Mouse (Mus musculus) fibroblast of lung, adult 2 months (primary cell): ENCODE results near the gene Ptprd.

Experiments
- DNase-seq: peaks from one replicate; pipeline ENCODE4 v3.0.0-alpha.2; 2011; ENCODE audit warnings: low read depth

Gene Ptprd

DNA sequence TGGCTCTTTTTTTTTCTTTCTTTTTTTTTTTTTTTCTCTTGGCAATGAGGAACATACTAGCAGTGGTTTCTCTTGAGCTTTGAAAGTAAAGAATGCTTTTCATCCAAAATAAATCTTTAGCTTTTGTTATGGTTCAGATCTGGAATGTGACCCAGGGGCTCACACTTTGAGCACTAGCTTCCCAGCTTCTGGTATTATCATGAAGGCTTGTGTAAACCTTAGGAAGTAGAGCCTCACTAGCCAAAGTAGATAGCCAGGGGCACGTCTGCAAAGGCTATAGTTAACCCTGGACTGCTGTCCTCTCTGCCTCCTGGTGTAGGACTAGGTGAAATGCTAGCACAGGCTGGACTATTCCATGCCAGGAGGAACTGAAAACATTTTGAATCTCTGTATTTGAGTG, 1310.1 kb downstream of the Ptprd start:
- no peak for DNase-seq

DNA sequence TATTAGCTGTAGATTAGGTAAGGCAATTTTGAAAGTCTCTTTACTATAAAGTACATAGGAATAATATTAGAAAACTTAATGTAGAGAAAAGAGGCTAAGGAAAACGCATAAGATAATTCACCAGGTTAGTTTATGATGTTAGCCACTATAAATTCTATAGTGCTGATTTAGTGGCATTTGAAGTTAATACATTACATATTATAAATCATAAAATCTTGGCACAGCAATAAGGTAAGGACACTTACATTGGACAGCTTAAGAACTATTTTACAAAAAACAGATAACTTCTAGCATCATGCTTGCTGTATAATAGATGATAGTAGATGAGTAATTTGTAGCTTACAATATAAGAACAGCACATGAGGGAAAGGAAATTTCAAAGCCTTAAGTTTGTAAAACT, 1322.1 kb downstream of the Ptprd start:
- no peak for DNase-seq

DNA sequence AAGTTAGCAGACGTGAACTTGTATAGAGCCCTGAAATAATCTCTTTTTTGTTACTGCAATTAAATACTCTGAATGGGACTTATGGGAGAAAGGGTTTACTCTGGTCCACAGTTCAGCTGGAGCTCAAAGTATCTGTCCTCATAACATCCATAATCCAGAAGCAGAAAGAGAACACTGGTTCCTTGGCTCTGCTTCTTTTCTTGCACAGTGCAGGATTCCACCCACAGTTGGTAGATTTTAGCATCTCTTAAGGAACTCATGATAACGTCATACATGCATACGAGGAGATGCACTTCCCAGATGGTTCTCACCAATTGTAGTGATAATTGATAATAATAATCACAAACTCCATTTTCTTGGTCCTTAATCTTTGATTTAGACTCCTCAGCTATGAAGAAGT, 1330.2 kb downstream of the Ptprd start:
- DNase-seq, result no peak

DNA sequence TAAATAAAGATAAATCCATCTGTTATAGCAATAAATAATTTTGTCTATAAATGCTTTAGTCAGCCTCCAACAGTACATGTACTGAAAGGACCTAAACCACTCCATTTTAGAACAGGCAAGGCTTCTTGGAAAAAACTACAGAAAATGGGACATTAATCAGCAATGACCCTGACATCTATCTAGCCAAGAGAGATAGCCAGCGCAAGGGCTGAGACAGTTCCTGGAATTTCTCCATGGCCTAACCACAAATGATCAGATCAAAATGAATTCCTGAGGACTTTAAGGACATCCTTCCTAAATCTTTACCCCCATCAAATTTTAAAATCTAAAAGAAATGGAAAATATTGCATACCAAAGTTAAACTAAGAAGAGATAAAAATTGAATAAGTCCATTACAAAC, 1340.8 kb downstream of the Ptprd start:
- DNase-seq, result no peak

DNA sequence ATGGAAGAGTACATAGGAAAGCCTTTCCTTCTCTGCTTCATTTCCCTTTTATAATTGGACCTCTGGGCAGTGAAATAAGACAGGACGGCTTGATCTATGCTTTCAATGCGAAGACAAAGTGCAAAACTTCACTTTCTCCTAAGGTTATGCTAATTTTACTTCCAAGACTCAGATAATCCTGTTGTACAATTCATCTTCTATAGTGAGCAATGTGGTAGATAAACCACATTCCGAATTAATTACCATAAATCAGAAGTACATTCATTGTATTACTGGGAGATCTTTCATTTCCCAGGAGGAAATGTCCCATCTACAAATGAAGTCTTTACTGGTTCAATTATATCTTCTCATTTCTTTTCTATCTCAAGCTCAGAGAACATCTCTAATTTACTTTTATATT, 1346.2 kb downstream of the Ptprd start:
- no peak for DNase-seq

- DNase-seq, result no peak
Measured at GRCm38 (mm10) chr4:76846265-76846664, 1365.5 kb downstream of the Ptprd start.

GRCm38 (mm10) chr4:76839016-76839415, 1372.7 kb downstream of the Ptprd start:
- no peak for DNase-seq

DNA sequence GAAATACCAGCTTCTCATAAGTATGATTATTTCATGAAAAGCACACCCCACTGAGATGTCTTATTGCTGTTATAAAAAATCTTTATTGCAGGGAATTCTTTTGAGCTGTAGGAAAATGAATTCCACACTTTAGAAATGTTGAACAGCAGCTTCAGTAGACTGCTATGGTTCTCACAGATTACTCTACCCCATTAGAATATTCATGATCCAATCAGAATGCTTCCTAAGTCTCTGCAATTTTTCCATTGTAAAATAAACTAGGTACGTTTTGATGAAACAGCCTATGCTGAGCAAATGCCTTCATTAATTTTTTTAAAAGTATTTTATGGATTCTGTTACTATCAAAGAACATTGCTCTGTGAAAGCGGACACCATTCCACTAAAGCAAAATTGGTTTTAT, 1399.6 kb downstream of the Ptprd start:
- DNase-seq, result no peak

DNA sequence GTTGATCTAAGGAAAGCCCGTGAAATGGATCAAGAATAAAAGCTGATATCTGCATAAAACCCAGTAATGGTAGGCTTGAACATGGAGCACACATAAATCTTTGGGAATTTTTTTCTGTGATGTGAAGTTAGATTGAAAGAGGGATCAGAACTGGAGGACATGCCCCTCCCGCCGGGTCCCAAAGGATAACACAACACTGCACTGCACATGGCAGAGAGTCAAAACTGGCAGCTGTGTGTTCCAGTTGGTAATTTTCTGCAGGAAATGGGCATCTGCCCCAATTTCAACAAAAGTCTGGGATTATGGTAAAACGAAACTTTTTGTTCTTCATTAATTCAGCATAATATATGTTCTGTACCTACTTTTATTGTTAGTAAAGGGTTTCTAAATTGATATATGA, 1409.1 kb downstream of the Ptprd start:
- DNase-seq, result no peak

DNA sequence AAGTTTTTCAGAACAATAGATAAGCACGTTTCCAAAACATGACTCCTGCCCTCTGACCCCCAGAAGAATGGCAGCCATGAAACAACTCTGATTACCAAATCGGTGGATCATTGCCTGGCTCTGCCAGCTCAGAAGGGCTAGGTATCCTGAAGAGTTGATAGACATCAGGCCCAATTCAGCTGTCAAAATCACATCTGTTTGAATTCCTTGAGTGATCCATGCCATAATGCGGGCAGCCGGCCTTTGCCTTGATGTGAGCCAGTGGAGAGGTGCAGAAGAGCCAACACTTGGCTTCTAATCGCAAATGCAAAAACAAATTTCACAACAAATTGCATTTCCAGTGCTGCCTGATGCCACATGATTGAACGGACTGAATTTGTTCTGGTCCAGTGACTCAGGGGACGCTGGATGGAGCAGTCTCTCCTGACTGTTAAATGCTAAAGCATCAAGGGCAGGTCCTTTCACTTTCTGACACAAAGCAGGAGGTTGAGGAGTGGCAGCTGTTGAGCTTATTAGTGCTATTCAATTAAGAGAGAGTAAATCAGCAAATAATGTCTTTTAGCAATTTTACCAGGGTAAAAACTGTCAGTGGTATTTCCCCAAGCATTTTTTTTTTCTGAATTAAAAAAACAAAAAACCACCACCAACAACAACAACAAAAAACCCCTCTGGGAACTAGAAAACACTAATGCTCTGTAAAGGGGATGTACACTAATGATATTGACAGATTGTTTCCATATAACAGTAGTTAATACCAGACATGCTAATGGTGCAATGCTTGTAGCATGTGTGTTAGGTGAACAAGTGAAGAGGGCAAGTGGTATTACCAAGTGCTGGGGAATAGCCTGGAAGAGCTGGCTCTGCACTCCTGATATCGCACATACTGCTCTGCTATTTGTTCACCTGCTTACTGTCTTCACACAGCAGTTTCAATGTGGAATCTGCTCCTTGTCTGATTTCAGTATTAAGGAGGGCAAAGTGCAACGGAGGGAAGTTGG, 1413.5 kb downstream of the Ptprd start:
- no peak for DNase-seq

GRCm38 (mm10) chr4:76785389-76785788, 1426.4 kb downstream of the Ptprd start:
- no peak for DNase-seq

DNA sequence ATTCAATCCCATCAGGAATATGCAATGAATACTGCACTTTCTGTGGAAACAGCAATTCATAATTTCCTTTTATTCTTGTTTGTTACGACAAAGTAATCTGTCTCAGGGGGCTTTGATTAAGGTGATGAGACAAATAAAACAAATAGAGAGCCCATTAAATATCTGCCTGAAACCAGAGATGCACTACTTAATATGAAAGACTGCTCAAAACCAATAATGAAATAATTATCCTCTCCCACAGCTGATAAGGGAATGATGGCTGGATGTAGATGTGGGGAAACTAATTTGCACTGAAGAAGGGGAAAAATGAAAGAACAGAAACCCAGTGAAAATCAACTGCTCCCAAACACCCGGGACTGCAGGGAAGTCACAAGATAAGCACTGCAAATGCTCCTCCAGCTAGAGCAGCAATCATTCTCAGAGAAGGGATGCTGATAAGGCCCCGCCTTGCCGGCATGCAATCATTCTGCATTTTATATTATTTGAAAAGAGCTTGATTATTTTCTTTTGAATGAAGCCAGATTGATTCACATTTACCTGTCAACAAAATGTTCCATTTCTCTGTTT, 1432.1 kb downstream of the Ptprd start:
- DNase-seq, result no peak

GRCm38 (mm10) chr4:76766918-76767317, 1444.8 kb downstream of the Ptprd start:
- peak; percentile 21 for DNase-seq

- DNase-seq, result no peak
Measured at GRCm38 (mm10) chr4:76766429-76766828, 1445.3 kb downstream of the Ptprd start.

DNA sequence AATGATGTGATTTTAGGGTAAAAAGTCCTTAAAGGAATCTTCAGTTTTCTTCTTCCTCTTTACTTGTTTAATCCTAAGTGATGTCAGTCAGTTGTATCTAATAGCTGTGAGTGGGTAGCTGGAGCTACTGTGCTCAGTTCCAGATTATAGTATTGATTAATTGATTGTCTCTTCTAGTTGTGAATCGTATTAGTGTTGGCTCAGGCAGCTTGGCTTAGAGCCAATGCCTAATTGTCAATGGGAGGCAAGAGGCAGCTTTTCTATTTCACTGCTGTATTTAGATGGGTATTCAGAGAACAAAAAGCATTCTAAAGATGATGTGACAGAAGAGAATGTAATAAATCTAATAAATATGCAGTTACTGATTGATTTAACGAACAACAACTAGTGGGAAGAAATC, 1461.1 kb downstream of the Ptprd start:
- DNase-seq, result no peak

- no peak for DNase-seq
Measured at GRCm38 (mm10) chr4:76735831-76736230, 1475.9 kb downstream of the Ptprd start.

- no peak for DNase-seq
Measured at GRCm38 (mm10) chr4:76675726-76676125, 1536.0 kb downstream of the Ptprd start.

DNA sequence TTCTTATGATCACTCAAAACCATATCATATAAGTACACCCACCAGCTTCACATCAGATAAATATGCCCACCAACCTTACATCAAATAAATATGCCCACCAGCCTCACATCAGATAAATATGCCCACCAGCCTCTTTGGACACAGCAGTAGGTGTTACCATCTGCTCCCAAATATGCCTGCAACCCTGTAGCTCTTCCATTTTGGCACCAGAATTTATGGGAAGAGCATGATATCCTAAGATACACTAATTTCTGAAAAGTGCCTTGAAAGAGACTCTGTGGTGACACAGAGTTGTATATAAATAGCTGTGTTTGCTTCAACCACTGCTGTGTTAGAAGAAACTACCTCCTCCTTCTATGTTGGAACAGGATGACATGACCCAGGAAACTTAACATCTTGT, 1538.5 kb downstream of the Ptprd start:
- DNase-seq, result no peak

GRCm38 (mm10) chr4:76672653-76673052, 1539.1 kb downstream of the Ptprd start:
- DNase-seq, result no peak

GRCm38 (mm10) chr4:76661725-76662124, 1550.0 kb downstream of the Ptprd start:
- no peak for DNase-seq

DNA sequence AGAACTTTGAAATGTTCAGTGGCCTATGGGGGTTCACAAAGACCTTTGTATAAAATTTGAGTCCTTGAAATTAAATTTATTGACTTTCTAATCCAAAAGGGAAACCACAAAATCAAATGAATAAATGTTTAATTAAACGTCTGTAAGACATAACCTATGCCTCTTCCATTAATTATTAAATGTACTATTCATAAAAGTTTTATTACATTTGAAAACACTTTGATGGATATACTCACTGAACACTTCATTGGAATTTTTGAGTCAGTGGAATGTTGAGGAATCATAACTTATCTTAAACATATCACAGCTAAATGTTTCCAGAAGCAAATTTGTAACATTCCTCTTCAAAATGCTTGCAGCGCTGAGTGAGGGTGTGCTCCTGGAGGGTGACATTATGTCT, 1551.6 kb downstream of the Ptprd start:
- DNase-seq, result no peak

GRCm38 (mm10) chr4:76656734-76657133, 1555.0 kb downstream of the Ptprd start:
- no peak for DNase-seq

DNA sequence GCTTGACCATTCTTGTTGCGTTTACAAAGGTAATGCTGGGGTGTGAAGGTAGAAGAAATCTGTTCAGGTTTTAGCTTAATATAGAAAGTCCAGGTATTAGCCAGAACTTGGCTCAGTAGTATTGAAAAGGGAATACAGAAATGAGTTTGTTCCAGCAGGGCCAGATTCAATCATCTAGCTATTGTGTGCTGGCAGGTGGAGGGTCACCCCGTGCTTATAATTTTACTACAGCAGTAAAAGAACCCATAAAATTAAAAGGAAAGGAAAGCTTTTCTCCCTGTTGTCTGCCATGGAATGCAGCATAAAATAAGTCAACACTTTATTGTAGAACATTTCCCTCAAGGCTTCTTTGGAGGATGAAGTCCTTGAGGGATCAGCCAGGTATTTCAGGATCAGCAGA, 1558.8 kb downstream of the Ptprd start:
- no peak for DNase-seq

DNA sequence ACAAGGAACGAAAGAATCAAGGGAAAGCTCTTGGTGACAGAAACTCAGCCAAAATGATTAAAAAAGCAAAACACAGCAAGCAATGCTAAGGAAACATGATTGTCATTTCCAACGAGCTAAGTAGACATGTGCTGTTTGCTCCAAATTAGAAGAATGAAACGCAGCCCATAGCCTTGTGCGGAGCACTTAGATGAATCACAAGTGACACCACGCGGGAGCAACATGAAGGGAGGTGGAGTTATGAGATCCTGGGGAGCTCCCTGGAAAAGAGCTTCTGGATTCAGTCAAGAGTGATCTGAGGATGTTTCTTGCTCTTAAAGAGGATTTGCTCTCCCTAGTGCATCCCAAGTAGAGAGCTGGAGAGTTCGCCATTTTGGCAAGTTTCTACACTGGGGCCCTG, 1590.0 kb downstream of the Ptprd start:
- DNase-seq, result no peak
